Mouse (Mus musculus) telencephalon, adult 2 months (tissue): ENCODE measurements around the gene Tma7.

Source experiments
- DNase-seq: peaks from one replicate; pipeline ENCODE4 v3.0.0-alpha.2; 2011; ENCODE audit warnings: low read depth, low spot score

The Tma7 gene

GRCm38 (mm10) chr9:109082124-109082800, at the start of gene Tma7, which contains the start of gene Ccdc51:
TSS of gene Tma7 (minus strand) at chr9:109082587.
TSS of gene Ccdc51 (plus strand) at chr9:109082493.
- peak; percentile 89 for DNase-seq

GRCm38 (mm10) chr9:109130076-109130475, 47.7 kb upstream of the Tma7 start:
- no peak for DNase-seq

GRCm38 (mm10) chr9:109128211-109128610, 45.8 kb upstream of the Tma7 start:
- no peak for DNase-seq

- no peak for DNase-seq
Measured at GRCm38 (mm10) chr9:109127076-109127475, 44.7 kb upstream of the Tma7 start.

- no peak for DNase-seq
Measured at GRCm38 (mm10) chr9:109125481-109125880, 43.1 kb upstream of the Tma7 start.

GRCm38 (mm10) chr9:109125043-109125442, 42.7 kb upstream of the Tma7 start:
- no peak for DNase-seq

- DNase-seq: no peak
Measured at GRCm38 (mm10) chr9:109124164-109124563, 41.8 kb upstream of the Tma7 start.

GRCm38 (mm10) chr9:109123266-109123665, 40.9 kb upstream of the Tma7 start:
- no peak for DNase-seq

GRCm38 (mm10) chr9:109122553-109123085, 40.2 kb upstream of the Tma7 start:
- DNase-seq: peak; percentile 23

- DNase-seq: no peak
Measured at GRCm38 (mm10) chr9:109120956-109121355, 38.6 kb upstream of the Tma7 start.

- DNase-seq: no peak
Measured at GRCm38 (mm10) chr9:109119571-109119970, 37.2 kb upstream of the Tma7 start.

- DNase-seq: no peak
Measured at GRCm38 (mm10) chr9:109118106-109118505, 35.7 kb upstream of the Tma7 start.

- no peak for DNase-seq
Measured at GRCm38 (mm10) chr9:109116205-109116604, 33.8 kb upstream of the Tma7 start.

- DNase-seq: no peak
Measured at GRCm38 (mm10) chr9:109114871-109115270, 32.5 kb upstream of the Tma7 start.

- no peak for DNase-seq
Measured at GRCm38 (mm10) chr9:109114276-109114675, 31.9 kb upstream of the Tma7 start.

- no peak for DNase-seq
Measured at GRCm38 (mm10) chr9:109113331-109113730, 30.9 kb upstream of the Tma7 start.

- no peak for DNase-seq
Measured at GRCm38 (mm10) chr9:109111591-109111990, 29.2 kb upstream of the Tma7 start.

GRCm38 (mm10) chr9:109111101-109111500, 28.7 kb upstream of the Tma7 start:
- no peak for DNase-seq

GRCm38 (mm10) chr9:109110240-109110639, 27.9 kb upstream of the Tma7 start:
- no peak for DNase-seq

- no peak for DNase-seq
Measured at GRCm38 (mm10) chr9:109107341-109107740, 25.0 kb upstream of the Tma7 start.

GRCm38 (mm10) chr9:109105648-109106047, 23.3 kb upstream of the Tma7 start:
- DNase-seq: no peak

GRCm38 (mm10) chr9:109105011-109105410, 22.6 kb upstream of the Tma7 start:
- no peak for DNase-seq

- DNase-seq: no peak
Measured at GRCm38 (mm10) chr9:109104083-109104482, 21.7 kb upstream of the Tma7 start.

- no peak for DNase-seq
Measured at GRCm38 (mm10) chr9:109103250-109103649, 20.9 kb upstream of the Tma7 start.
